Mouse (Mus musculus): ENCODE data around the gene Tulp4.
"Not testable (repeated sequence)": the region's sequence is repeated elsewhere in the genome, so short reads cannot be mapped to it uniquely, and the experiment has no call there.

DNA sequence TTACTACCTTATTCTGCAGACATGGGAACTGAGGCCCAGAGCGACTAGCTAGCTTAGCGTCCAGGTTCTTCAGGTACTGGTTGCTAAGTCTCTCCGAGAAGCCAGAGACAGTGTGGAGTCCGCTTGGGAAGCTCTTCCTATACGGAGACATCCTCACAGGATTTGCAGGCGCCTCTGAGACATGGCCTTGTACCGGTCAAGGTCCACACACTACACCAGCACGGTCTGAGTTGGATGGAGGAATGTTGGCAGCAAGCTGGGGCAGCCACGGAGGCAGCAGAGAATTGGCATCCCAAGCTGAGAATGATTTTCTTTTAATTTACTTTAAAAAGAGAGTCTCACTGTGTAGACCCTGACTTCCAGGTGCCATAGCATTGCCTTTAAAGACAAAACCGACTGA lies 176.9 kb downstream of the Tulp4 start:
- not testable (repeated sequence) for TF ChIP-seq POLR2AphosphoS2 (IDR thresholded peaks at IDR 0.05; ENCODE audit: insufficient read length, low read depth); MYOG (IDR thresholded peaks at IDR 0.05; ENCODE audit: control insufficient read depth in 1 of 3, insufficient read depth in 1 of 3, insufficient read length in 2 of 3, low read depth in 2 of 3); POLR2A (IDR thresholded peaks at IDR 0.05; ENCODE audit: insufficient read length, low read depth); MAX (IDR thresholded peaks at IDR 0.05; ENCODE audit: low read depth); USF1 (IDR thresholded peaks at IDR 0.05; ENCODE audit: low read depth); CEBPB (IDR thresholded peaks at IDR 0.05; ENCODE audit: insufficient read depth, poor library complexity, severe bottlenecking); TCF12 (IDR thresholded peaks at IDR 0.05; ENCODE audit: insufficient read depth, poor library complexity, severe bottlenecking); E2F4 (IDR thresholded peaks at IDR 0.05; ENCODE audit: insufficient read depth)

All from myocyte (in vitro differentiated cells).